Mouse (Mus musculus): ENCODE data around the gene Pold1. TPM values are rescaled to one million over a fixed set of nuclear protein-coding genes. Genes with fewer than 3 reads are reported as not detected.

Gene Pold1
- polyA plus RNA-seq, 1 experiment from 2014 or later = 72.0 TPM

DNA sequence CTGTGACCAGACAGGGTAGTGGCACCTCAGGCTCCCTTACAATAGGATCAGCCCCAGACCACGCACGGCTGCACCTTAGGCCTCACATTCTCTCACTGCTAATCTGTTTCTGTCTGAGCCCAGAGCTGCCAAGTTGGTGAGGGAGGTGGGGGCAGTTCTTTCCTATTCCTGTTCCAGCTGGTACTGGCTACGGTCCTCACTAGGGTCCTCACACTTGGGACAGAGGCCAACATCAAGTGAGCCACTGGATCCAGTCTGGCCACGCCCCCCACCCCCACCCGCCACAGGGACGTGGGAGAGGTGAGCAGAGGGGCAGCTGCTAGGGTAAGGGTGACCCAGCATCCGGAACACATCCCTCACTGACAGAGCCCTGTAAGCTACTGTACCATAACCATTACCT lies 11.6 kb downstream of the Pold1 start:
- Histone ChIP-seq H3K9me3 (no peaks in the 10 kb centered on the region), H3K4me3 (replicated peaks) (no peak overlapping the region), H3K4me2 (replicated peaks) (no peak overlapping the region), H3K27me3 (replicated peaks) (no peaks in the 10 kb centered on the region), H3K36me3 (peaks cover 60% of the 10 kb centered on the region), H3K4me1 (replicated peaks) (no peaks in the 10 kb centered on the region), H3K9ac (no peak overlapping the region), H3K27ac (no peak overlapping the region)
- ATAC-seq = no peak
- 75% methylated on average over 7 of the region's 7 CpGs for WGBS

DNA sequence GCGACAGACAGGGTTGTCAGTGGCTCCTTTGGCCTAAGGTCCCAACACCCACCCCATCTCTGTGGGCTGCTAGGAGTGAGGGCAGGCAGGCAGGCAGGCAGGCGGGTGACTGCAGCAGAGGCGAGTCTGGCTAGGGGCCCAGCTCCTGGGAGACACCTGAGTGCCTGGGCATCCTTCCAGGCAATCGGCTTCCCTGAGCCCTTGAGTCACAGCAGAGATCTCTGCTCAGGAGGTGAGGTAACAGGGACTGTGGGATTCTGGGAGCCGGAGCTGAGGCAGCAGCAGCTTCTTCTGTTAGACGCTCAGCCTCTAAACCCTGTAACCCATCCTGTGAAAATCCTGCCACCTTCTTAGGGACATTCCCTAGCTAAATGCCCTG lies 12.1 kb downstream of the Pold1 start:
- no peak overlapping the region for H3K4me3 ChIP-seq (replicated peaks)
- WGBS = 85% methylated on average over 6 of the region's 6 CpGs

DNA sequence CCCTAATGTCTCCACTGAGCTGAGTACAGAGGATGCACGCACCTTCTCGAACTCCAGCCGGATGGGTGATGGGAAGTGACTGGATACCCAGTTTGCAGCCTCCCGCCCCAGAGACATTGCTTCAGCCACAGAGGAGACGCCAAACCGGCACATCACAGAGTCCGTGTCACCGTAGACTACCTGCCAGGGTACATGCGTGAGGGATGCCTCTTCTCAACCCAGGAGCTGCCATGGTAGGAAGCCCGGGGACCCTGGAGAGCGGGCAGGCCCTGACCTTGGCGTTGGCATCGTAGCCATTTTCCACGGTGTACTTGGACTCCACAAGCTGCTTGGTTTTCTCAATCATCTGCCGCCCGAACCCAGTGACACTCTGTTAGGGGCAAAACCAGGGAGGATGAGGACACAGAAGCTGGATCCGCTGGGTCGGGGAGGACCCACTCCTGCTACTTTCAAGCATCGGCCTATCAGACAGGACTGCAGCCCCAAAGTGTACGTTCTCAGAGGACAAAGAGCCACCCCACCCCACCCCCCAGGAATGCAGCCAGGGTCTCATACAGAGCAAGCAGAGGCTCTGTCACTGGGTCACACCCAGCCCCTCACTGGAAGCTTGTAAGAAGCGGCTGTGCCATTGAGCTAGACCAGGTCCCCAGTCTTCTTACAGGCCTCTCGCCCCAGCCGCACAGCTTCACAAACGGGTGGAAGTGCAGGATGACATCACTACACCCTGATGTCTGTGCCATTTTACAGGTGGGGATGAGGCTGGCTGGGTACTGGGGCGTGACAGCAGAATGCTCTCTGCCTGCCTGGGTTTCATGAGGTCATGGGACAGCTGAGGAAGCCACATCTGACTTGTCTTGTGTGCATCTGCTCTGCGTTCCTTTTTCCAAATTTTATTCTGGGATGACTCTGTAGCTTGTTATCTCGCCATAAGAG lies 12.7 kb downstream of the Pold1 start:
- Histone ChIP-seq H3K4me3 (replicated peaks) (no peak overlapping the region), H3K9ac (no peak overlapping the region), H3K27ac (no peak overlapping the region), H3K27me3 (replicated peaks) (no peaks in the 10 kb centered on the region), H3K9me3 (no peaks in the 10 kb centered on the region), H3K4me2 (replicated peaks) (no peak overlapping the region), H3K36me3 (peaks cover 54% of the 10 kb centered on the region), H3K4me1 (replicated peaks) (no peaks in the 10 kb centered on the region)
- 92% methylated on average over 27 of the region's 27 CpGs for WGBS
- no peak for ATAC-seq

More for the DNA sequence above, 12.1 kb downstream of the Pold1 start:
- ATAC-seq = no peak
- H3K36me3 ChIP-seq = peaks cover 57% of the 10 kb centered on the region
- H3K9me3 ChIP-seq = no peaks in the 10 kb centered on the region
- H3K9ac ChIP-seq = no peak overlapping the region
- H3K4me2 ChIP-seq (replicated peaks) = no peak overlapping the region
- H3K27ac ChIP-seq = no peak overlapping the region
- no peaks in the 10 kb centered on the region for H3K4me1 ChIP-seq (replicated peaks)
- no peaks in the 10 kb centered on the region for H3K27me3 ChIP-seq (replicated peaks)

DNA sequence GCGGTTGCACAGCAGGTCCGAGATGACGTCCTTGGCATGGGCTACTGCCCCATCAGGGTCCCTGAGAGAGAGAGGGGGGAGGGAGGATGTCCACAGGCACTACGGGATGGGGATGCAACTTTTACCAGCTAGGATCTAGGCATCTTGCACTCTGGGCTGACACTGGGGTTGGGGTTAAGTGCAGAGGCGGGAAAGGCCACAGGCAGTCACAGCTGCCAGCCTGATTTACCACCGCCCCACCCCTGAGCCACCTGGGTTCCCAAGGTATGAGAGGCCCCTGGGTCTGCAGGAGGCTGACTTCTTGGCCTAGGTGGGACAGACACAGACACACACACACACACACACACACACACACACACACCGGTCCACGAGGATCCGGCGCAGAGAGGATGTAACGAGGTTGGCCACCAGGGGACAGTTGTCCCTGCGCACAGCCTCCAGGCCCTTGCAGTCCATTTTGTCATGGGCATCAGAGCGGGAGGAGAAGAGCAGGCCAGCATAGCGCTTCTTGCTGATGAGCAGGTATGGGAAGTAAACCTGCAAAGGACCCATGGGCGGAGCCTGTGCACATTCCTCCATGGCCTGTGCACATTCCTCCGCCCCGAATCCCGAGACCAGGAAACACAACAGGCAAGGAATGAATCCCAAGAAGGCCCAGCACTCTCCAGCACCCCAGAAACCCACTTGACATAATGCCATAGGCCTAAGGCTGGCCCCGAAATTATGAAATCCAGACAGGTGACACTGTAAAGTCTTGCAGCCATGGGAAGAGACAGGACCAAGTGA lies 13.8 kb downstream of the Pold1 start:
- no peak overlapping the region for H3K4me3 ChIP-seq (replicated peaks)
- no peaks in the 10 kb centered on the region for H3K9me3 ChIP-seq
- ATAC-seq = no peak
- no peak overlapping the region for H3K9ac ChIP-seq
- H3K27me3 ChIP-seq (replicated peaks) = no peaks in the 10 kb centered on the region
- no peak overlapping the region for H3K27ac ChIP-seq
- no peaks in the 10 kb centered on the region for H3K4me1 ChIP-seq (replicated peaks)
- H3K4me2 ChIP-seq (replicated peaks) = no peak overlapping the region
- H3K36me3 ChIP-seq = peaks cover 44% of the 10 kb centered on the region
- 86% methylated on average over 19 of the region's 19 CpGs for WGBS

DNA sequence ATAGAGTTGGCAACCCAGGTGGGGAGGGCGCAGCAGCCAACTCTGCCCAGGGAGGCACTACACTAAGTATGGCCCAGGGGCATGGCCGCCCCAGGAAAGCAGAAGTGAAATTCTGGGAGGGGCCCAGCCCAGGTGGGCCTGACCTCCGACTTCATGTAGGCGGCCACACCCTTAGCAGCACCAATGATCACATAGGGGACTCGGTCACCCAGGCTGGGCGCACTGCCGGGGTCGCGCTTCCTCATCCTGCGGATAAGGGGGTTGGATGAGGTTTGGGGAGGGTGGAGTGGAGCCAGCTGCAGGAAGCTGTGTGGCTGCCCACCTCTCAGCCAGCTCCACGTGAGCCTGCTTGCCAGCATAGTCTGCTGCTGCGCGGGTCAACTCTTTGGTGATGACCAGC lies 14.4 kb downstream of the Pold1 start:
- H3K4me1 ChIP-seq (replicated peaks) = no peaks in the 10 kb centered on the region
- H3K36me3 ChIP-seq = peaks cover 42% of the 10 kb centered on the region

DNA sequence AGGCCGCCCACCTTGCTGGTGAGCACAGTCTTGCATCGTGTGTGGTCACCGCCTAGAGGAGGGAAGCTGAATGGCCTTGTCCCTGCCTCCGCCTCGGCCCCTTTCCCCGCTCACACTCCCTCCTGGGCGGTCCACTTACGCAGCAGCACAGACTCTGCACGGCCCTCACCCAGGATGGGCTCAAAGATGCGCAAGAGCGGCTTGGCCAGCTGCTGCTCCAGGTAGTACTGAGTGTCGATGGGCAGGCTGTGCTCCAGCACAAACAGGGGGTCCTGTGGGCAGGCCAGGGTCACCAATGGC lies 15.0 kb downstream of the Pold1 start:
- Histone ChIP-seq H3K27ac (no peak overlapping the region), H3K4me1 (replicated peaks) (no peaks in the 10 kb centered on the region), H3K4me3 (replicated peaks) (no peak overlapping the region), H3K9me3 (no peaks in the 10 kb centered on the region), H3K9ac (no peak overlapping the region), H3K4me2 (replicated peaks) (no peak overlapping the region), H3K27me3 (replicated peaks) (no peaks in the 10 kb centered on the region; the same call in 1 of the 2 replicates), H3K36me3 (peaks cover 40% of the 10 kb centered on the region)
- 76% methylated on average over 12 of the region's 12 CpGs for WGBS
- no peak for ATAC-seq

More for the DNA sequence above, 14.4 kb downstream of the Pold1 start:
- Histone ChIP-seq H3K9me3 (no peaks in the 10 kb centered on the region), H3K4me3 (replicated peaks) (no peak overlapping the region), H3K27ac (no peak overlapping the region), H3K9ac (no peak overlapping the region), H3K27me3 (replicated peaks) (no peaks in the 10 kb centered on the region; the same call in 1 of the 2 replicates), H3K4me2 (replicated peaks) (no peak overlapping the region)
- no peak for ATAC-seq
- 88% methylated on average over 13 of the region's 13 CpGs for WGBS

DNA sequence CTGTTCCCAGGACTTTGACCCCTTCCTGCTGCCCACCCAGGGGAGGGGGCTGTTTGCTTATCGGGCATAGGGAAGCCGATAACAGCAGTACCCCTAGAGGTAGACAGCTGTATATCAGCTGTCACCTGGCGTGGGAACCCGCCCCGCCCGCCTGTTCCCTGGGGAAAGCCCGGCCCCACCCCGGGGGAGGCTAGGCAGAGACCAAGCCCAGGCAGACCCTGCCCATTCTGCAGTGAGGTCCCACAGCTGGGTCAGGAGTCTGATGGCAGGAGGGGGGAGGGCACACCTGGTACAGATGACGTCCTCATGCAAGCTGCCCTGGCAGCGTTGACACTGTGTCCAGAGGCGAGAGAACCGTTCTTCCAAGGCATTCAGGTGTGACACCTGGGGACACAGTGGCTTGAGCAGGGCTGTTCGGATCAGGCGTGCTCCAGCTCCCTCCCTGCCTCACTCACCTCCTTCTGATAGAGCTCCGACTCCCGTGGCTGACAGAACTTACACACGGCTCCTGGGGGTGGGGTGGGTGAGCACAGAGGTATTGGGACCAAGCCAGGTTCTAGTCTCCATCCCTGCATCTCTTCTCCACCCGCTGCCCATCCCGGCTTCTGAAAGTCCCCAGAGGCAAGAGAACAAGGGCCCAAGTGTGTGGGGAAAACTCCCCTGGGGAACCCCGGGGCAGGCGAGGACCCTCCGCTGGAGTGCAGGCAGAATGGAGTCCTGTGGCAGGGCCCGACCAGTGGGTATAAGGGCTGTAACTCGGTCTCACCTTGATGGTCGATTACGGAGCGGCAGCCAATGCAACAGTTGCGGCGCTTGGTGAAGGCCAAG lies 15.5 kb downstream of the Pold1 start:
- no peak overlapping the region for H3K4me2 ChIP-seq (replicated peaks)
- H3K36me3 ChIP-seq = peaks cover 36% of the 10 kb centered on the region
- no peak overlapping the region for H3K9ac ChIP-seq
- ATAC-seq = peak; percentile 44
- H3K9me3 ChIP-seq = no peaks in the 10 kb centered on the region
- 72% methylated on average over 29 of the region's 29 CpGs for WGBS
- no peak overlapping the region for H3K27ac ChIP-seq
- no peak overlapping the region for H3K4me3 ChIP-seq (replicated peaks)
- H3K4me1 ChIP-seq (replicated peaks) = no peaks in the 10 kb centered on the region; the same call in 1 of the 2 replicates
- H3K27me3 ChIP-seq (replicated peaks) = no peaks in the 10 kb centered on the region; the same call in 1 of the 2 replicates

DNA sequence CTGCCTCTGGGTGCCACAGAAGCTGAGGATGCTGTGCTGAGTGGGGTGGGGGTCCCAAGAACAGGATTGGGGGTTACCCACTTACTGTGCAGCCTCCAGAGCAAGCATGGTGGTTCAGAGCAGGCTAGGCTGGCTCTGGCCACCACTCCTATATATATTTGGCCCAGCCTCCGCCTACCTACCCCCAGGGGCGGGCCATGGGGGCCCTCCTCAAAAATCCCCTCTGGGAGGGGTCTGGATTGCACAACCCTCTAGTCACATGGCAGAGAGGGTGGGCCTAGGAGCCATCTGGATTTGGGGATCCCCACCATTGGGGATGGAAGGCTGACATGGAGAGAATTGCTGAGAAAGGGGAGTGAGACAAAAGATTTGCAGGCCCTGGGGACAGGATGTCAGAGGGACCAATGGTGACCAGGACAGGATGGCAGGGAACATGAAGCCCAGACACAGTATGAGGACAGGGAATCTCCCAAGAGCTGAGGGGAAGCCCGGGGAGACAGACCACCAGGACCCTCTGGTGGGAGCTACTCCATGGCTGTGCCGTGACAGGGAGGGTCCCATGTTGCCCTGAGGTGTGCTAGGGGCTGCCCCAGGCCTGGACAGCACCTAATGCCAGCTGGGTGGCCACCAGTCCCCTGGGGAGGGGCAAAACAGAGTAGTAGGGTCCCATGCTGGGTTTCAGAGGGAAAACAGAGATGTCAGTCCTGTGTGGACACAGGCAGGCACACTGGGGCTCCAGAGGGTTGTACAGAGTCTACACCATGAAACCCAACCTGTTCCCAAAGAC lies 16.5 kb downstream of the Pold1 start, which contains the start of gene Spib:
TSS of gene Spib (minus strand) at position 126 of the 787 bp plus-strand sequence.
- 79% methylated on average over 4 of the region's 4 CpGs for WGBS
- Histone ChIP-seq H3K27ac (no peak within 1 kb of the TSS), H3K4me3 (replicated peaks) (no peak within 1 kb of the TSS), H3K4me2 (replicated peaks) (no peak within 1 kb of the TSS), H3K36me3 (peaks cover 27% of the 10 kb centered on the region), H3K9ac (no peak within 1 kb of the TSS), H3K27me3 (replicated peaks) (no peaks in the 10 kb centered on the region; the same call in 1 of the 2 replicates), H3K4me1 (replicated peaks) (peaks cover 4% of the 10 kb centered on the region; the same call in 1 of the 2 replicates), H3K9me3 (no peaks in the 10 kb centered on the region)
- no peak for ATAC-seq

DNA sequence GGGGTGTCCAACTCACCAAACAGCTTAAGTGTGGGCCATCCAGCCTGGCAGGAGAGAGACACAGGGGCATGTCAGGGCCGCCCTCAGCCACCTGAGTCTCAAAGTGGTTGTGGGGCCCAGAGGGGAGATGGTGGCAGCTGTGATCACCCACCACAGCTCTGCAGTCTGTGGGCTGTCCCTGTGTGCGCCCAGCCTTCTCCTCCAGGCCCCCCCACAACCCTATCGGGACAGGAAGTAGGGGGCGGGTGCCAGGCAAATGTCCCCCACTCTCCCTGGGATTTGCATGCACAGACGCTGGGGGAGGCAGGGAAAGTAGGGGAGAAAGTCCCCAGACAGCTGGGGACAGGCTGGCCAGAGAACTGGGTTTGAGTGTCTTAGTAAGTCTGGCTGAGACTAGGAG lies 17.4 kb downstream of the Pold1 start:
- Histone ChIP-seq H3K36me3 (peaks cover 24% of the 10 kb centered on the region), H3K4me3 (replicated peaks) (no peak overlapping the region), H3K9ac (no peak overlapping the region), H3K9me3 (no peaks in the 10 kb centered on the region), H3K4me2 (replicated peaks) (no peak overlapping the region), H3K4me1 (replicated peaks) (peaks cover 4% of the 10 kb centered on the region; the same call in 1 of the 2 replicates), H3K27me3 (replicated peaks) (peaks cover 6% of the 10 kb centered on the region; the same call in 1 of the 2 replicates), H3K27ac (no peak overlapping the region)
- WGBS = 41% methylated on average over 5 of the region's 5 CpGs
- ATAC-seq = no peak

DNA sequence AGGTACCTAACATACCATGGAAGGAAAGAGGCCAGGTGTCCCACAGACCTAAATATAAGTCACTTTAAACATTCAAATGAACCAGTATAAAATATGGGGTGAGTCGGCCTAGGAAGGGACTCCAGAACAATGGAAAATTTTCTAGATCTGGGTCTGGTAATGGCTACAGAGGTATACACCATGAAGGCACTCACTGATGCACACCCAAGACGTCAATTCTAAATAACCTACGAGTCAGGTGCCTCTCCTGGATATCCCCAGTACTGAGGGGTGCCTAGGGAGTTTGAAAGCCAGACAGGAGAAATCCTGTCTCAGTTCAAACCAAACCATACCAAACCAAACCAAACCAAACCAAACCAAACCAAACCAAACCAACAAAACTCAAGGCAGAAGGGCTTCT lies 18.1 kb downstream of the Pold1 start:
- ATAC-seq = no peak
- WGBS = 82% methylated on average over 3 of the region's 3 CpGs
- peaks cover 4% of the 10 kb centered on the region for H3K4me1 ChIP-seq (replicated peaks)
- H3K36me3 ChIP-seq = peaks cover 17% of the 10 kb centered on the region
- no peak overlapping the region for H3K9ac ChIP-seq
- no peak overlapping the region for H3K4me2 ChIP-seq (replicated peaks)
- H3K9me3 ChIP-seq = no peaks in the 10 kb centered on the region
- peaks cover 7% of the 10 kb centered on the region; the same call in 1 of the 2 replicates for H3K27me3 ChIP-seq (replicated peaks)
- no peak overlapping the region for H3K27ac ChIP-seq
- no peak overlapping the region for H3K4me3 ChIP-seq (replicated peaks)

DNA sequence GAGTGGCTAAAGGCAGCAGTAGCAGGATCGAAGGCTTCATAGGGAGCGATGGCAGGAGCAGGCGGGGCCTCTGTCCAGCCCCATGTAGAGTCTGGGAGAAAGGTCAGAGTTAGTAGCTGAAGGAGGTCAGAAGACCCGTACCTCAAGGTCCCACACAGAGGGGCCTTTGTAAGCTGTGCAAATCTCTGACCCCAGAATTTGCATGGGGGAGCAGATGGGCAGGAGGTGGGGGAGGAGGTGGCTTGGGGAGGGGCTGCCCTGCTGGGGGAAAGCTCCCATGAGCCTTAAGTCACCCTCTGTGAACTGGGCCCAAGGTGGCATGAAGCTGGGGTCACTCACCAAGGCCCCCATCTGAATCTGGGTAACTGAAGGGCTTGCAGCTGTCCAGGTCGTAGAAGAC lies 19.1 kb downstream of the Pold1 start:
- 63% methylated on average over 5 of the region's 5 CpGs for WGBS
- Histone ChIP-seq H3K9ac (no peak overlapping the region), H3K27ac (no peak overlapping the region), H3K4me2 (replicated peaks) (no peak overlapping the region), H3K27me3 (replicated peaks) (peaks cover 14% of the 10 kb centered on the region), H3K36me3 (peaks cover 15% of the 10 kb centered on the region), H3K4me3 (replicated peaks) (no peak overlapping the region), H3K4me1 (replicated peaks) (peaks cover 14% of the 10 kb centered on the region), H3K9me3 (no peaks in the 10 kb centered on the region)
- ATAC-seq = no peak
